Mouse (Mus musculus): ENCODE measurements around the gene Efcab6. TPM values are rescaled to one million over a fixed set of nuclear protein-coding genes. Genes with fewer than 3 reads are reported as not detected.

The Efcab6 gene
- polyA plus RNA-seq, 1 experiment: 215 TPM

DNA sequence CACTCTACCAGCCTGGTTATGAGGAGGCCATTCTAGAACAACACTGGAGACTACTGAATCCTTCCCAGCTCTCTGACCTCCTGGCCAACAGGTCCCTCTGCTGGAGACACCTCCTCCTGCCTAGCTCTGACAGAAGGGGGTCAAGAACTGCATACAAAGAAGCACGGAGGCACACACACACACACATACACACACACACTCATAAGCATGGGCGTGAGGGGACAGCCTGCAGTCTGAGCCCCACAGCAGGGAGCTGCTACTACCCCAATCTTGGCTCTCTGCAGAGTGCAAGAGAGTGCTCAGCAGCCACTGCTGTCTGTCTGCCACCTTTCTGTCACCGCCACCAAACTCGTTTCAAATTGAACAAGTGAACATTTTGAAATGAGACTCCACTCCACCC lies 67.6 kb downstream of the Efcab6 start:
- no peak overlapping the region for H3K27ac ChIP-seq (ENCODE audit: control insufficient read depth, insufficient read depth, low read depth, low read length)
- H3K4me1 ChIP-seq (ENCODE audit: control insufficient read depth, insufficient read depth, low read length): no peaks in the 10 kb centered on the region
- H3K36me3 ChIP-seq (ENCODE audit: control insufficient read depth, insufficient read depth, low read length): no peaks in the 10 kb centered on the region
- H3K27me3 ChIP-seq (ENCODE audit: control insufficient read depth, insufficient read depth, low read length): no peaks in the 10 kb centered on the region
- H3K4me3 ChIP-seq (ENCODE audit: control insufficient read depth, low read depth, low read length): no peak overlapping the region
- TF ChIP-seq CTCF (IDR thresholded peaks at IDR 0.05; ENCODE audit: control insufficient read depth, insufficient read depth, insufficient replicate concordance, low read depth, low read length): no peak
- no peak for TF ChIP-seq POLR2A (IDR thresholded peaks at IDR 0.05; ENCODE audit: control insufficient read depth, low read depth, low read length)

GRCm38 (mm10) chr15:83996864-83997263 lies 68.3 kb downstream of the Efcab6 start:
- Histone ChIP-seq H3K27ac (ENCODE audit: control insufficient read depth, insufficient read depth, low read depth, low read length) (no peak overlapping the region), H3K4me3 (ENCODE audit: control insufficient read depth, low read depth, low read length) (no peak overlapping the region), H3K36me3 (ENCODE audit: control insufficient read depth, insufficient read depth, low read length) (no peaks in the 10 kb centered on the region), H3K4me1 (ENCODE audit: control insufficient read depth, insufficient read depth, low read length) (no peaks in the 10 kb centered on the region), H3K27me3 (ENCODE audit: control insufficient read depth, insufficient read depth, low read length) (no peaks in the 10 kb centered on the region)
- TF ChIP-seq CTCF (IDR thresholded peaks at IDR 0.05; ENCODE audit: control insufficient read depth, insufficient read depth, insufficient replicate concordance, low read depth, low read length) (no peak), POLR2A (IDR thresholded peaks at IDR 0.05; ENCODE audit: control insufficient read depth, low read depth, low read length) (no peak)

GRCm38 (mm10) chr15:83992191-83992590 lies 73.0 kb downstream of the Efcab6 start:
- Histone ChIP-seq H3K36me3 (ENCODE audit: control insufficient read depth, insufficient read depth, low read length) (no peaks in the 10 kb centered on the region), H3K27ac (ENCODE audit: control insufficient read depth, insufficient read depth, low read depth, low read length) (no peak overlapping the region), H3K4me3 (ENCODE audit: control insufficient read depth, low read depth, low read length) (no peak overlapping the region), H3K4me1 (ENCODE audit: control insufficient read depth, insufficient read depth, low read length) (no peaks in the 10 kb centered on the region), H3K27me3 (ENCODE audit: control insufficient read depth, insufficient read depth, low read length) (no peaks in the 10 kb centered on the region)
- no peak for TF ChIP-seq CTCF (IDR thresholded peaks at IDR 0.05; ENCODE audit: control insufficient read depth, insufficient read depth, insufficient replicate concordance, low read depth, low read length)
- no peak for TF ChIP-seq POLR2A (IDR thresholded peaks at IDR 0.05; ENCODE audit: control insufficient read depth, low read depth, low read length)

- Histone ChIP-seq H3K4me3 (ENCODE audit: control insufficient read depth, low read depth, low read length) (no peak overlapping the region), H3K4me1 (ENCODE audit: control insufficient read depth, insufficient read depth, low read length) (no peaks in the 10 kb centered on the region), H3K27me3 (ENCODE audit: control insufficient read depth, insufficient read depth, low read length) (no peaks in the 10 kb centered on the region), H3K36me3 (ENCODE audit: control insufficient read depth, insufficient read depth, low read length) (no peaks in the 10 kb centered on the region), H3K27ac (ENCODE audit: control insufficient read depth, insufficient read depth, low read depth, low read length) (no peak overlapping the region)
- no peak for TF ChIP-seq POLR2A (IDR thresholded peaks at IDR 0.05; ENCODE audit: control insufficient read depth, low read depth, low read length)
- no peak for TF ChIP-seq CTCF (IDR thresholded peaks at IDR 0.05; ENCODE audit: control insufficient read depth, insufficient read depth, insufficient replicate concordance, low read depth, low read length)
These were observed 73.7 kb downstream of the Efcab6 start for GRCm38 (mm10) chr15:83991461-83991860.

DNA sequence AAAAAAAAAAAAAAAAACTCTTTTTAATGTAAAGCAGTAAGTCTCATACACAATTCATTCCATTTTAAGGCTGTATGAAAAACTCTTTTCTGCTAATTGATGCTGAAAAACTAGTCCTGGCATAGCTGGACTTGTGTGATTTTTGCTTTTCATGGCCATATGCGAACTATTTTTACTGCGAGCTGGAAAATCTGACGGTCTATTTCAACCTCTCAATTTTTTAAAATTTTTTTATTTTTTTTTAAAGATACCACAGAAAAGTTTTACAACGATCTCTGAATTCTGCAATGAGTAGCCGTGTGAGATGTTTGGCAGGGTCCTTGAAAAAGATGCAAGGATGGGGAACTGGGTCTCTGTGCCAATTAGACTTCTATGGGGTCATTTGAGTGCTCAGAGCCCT lies 75.9 kb downstream of the Efcab6 start:
- no peaks in the 10 kb centered on the region; the same call in 1 of the 2 replicates for H3K4me1 ChIP-seq (ENCODE audit: control insufficient read depth, insufficient read depth, low read length)
- H3K27ac ChIP-seq (ENCODE audit: control insufficient read depth, insufficient read depth, low read depth, low read length): no peak overlapping the region
- no peak for TF ChIP-seq CTCF (IDR thresholded peaks at IDR 0.05; ENCODE audit: control insufficient read depth, insufficient read depth, insufficient replicate concordance, low read depth, low read length)
- no peak for TF ChIP-seq POLR2A (IDR thresholded peaks at IDR 0.05; ENCODE audit: control insufficient read depth, low read depth, low read length)
- no peak overlapping the region for H3K4me3 ChIP-seq (ENCODE audit: control insufficient read depth, low read depth, low read length)
- no peaks in the 10 kb centered on the region for H3K36me3 ChIP-seq (ENCODE audit: control insufficient read depth, insufficient read depth, low read length)
- no peaks in the 10 kb centered on the region for H3K27me3 ChIP-seq (ENCODE audit: control insufficient read depth, insufficient read depth, low read length)

DNA sequence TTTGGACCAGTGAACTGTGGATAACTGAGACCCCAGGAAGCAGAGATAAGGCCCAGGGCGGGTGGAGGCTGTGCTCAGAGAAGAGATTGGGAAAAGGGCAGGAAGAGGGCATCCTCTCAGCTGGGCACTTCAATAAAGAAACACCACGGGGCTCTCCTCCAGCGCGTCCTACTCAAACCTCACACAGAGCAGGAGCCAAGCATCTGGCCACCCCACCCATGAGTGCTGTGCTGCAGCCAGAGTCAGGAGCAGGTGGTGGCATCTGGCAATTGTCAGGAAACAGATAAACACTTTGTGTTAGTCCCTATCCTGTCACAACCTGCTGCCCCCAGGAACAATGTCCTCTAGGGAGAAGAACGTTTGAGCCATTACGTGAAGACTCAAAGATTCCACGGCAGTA lies 77.1 kb downstream of the Efcab6 start:
- TF ChIP-seq CTCF (IDR thresholded peaks at IDR 0.05; ENCODE audit: control insufficient read depth, insufficient read depth, insufficient replicate concordance, low read depth, low read length): no peak
- TF ChIP-seq POLR2A (IDR thresholded peaks at IDR 0.05; ENCODE audit: control insufficient read depth, low read depth, low read length): no peak
- no peak overlapping the region for H3K4me3 ChIP-seq (ENCODE audit: control insufficient read depth, low read depth, low read length)
- no peak overlapping the region for H3K27ac ChIP-seq (ENCODE audit: control insufficient read depth, insufficient read depth, low read depth, low read length)

GRCm38 (mm10) chr15:83982186-83982936 lies 82.8 kb downstream of the Efcab6 start:
- Histone ChIP-seq H3K27ac (ENCODE audit: control insufficient read depth, insufficient read depth, low read depth, low read length) (no peak overlapping the region), H3K4me1 (ENCODE audit: control insufficient read depth, insufficient read depth, low read length) (no peaks in the 10 kb centered on the region; the same call in 1 of the 2 replicates)
- TF ChIP-seq CTCF (IDR thresholded peaks at IDR 0.05; ENCODE audit: control insufficient read depth, insufficient read depth, insufficient replicate concordance, low read depth, low read length) (no peak), POLR2A (IDR thresholded peaks at IDR 0.05; ENCODE audit: control insufficient read depth, low read depth, low read length) (no peak)

More for the DNA sequence above, 77.1 kb downstream of the Efcab6 start:
- Histone ChIP-seq H3K27me3 (ENCODE audit: control insufficient read depth, insufficient read depth, low read length) (no peaks in the 10 kb centered on the region), H3K4me1 (ENCODE audit: control insufficient read depth, insufficient read depth, low read length) (no peaks in the 10 kb centered on the region; the same call in 1 of the 2 replicates), H3K36me3 (ENCODE audit: control insufficient read depth, insufficient read depth, low read length) (no peaks in the 10 kb centered on the region)

More at GRCm38 (mm10) chr15:83982186-83982936, 82.8 kb downstream of the Efcab6 start:
- no peaks in the 10 kb centered on the region for H3K36me3 ChIP-seq (ENCODE audit: control insufficient read depth, insufficient read depth, low read length)
- no peaks in the 10 kb centered on the region for H3K27me3 ChIP-seq (ENCODE audit: control insufficient read depth, insufficient read depth, low read length)
- no peak overlapping the region for H3K4me3 ChIP-seq (ENCODE audit: control insufficient read depth, low read depth, low read length)
